Comparison of ENCODE assay signal across 16 mouse cellular contexts in the genomic region with DNA sequence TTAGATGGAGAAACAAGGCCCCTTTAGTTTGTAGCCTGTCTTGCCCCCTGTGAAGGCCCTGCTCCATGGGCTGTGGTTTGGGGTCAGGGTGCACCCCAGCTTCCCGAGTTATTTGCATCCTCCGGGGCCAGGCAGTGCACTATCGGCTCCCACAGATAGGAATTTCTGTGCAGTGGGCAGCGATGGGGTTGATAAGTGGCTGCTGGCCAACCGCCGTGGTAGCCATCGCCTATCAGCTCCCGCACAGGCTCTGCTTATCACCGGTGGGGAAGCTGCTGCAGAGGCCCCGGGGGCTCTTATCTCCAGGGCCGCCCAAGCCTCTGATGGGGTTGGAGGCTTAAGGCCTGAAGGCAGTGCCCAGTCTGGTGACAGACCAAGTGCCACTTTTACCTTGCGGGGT. TPM values are rescaled to one million over a fixed set of nuclear protein-coding genes. Genes with fewer than 3 reads are reported as not detected.
DNase-seq lines count a peak whose midpoint lies in the region; ATAC-seq lines count a peak whose summit lies in the region.
"Had no signal": no experiment of that assay in that cellular context is flagged by ENCODE, and none has a peak within 500 bp of the region (broad histone marks: within the 10 kb centered on the region; RNA-seq: fewer than 3 reads in every experiment).

No protein-coding gene starts in this region.

- peak overlapping the region; percentile 80 for H3K27ac ChIP-seq in heart, embryonic 12.5 days (ENCODE audit: poor library complexity, severe bottlenecking)
- H3K27ac ChIP-seq in neural tube, embryonic 12.5 days: no peak overlapping the region
- no peak overlapping the region for H3K27ac ChIP-seq in neural tube, embryonic 15.5 days (replicated peaks)
- H3K27ac ChIP-seq in liver, embryonic 11.5 days (ENCODE audit: low read depth, low read length): peak overlapping the region; percentile 97

- no peak overlapping the region for H3K4me3 ChIP-seq in heart, embryonic 12.5 days
- no peak overlapping the region for H3K4me3 ChIP-seq in neural tube, embryonic 12.5 days
- no peak overlapping the region for H3K4me3 ChIP-seq in neural tube, embryonic 15.5 days (replicated peaks)
- 0 out of 2 replicates have a peak overlapping the region, but pooled peaks have one; percentile 15 for H3K4me3 ChIP-seq in liver, embryonic 11.5 days (ENCODE audit: low read depth, low read length)

- intact Hi-C loops in heart, postnatal 10 days (cut with DNase I): no loop called here
- intact Hi-C loops in left cerebral cortex, postnatal 36 days (cut with DNase I): no loop called here

- WGBS in heart, embryonic 12.5 days: 4% methylated on average over 12 of the region's 12 CpGs
- 91% methylated on average over 12 of the region's 12 CpGs for WGBS in neural tube, embryonic 12.5 days
- WGBS in neural tube, embryonic 15.5 days: 85% methylated on average over 12 of the region's 12 CpGs
- 6% methylated on average over 12 of the region's 12 CpGs for WGBS in liver, embryonic 11.5 days

- peak; percentile 79 for ATAC-seq in heart, embryonic 12.5 days (ENCODE audit: insufficient number of reproducible peaks, low FRiP score)
- ATAC-seq in neural tube, embryonic 12.5 days (ENCODE audit: low FRiP score, low read depth): no peak
- no peak for ATAC-seq in neural tube, embryonic 15.5 days (ENCODE audit: low FRiP score)
- peak; percentile 82 for ATAC-seq in liver, embryonic 11.5 days (replicated peaks; ENCODE audit: low FRiP score)
- ATAC-seq: Patski had no signal

- peaks cover 100% of the 10 kb centered on the region for H3K4me1 ChIP-seq in heart, embryonic 12.5 days (replicated peaks)
- H3K4me1 ChIP-seq in neural tube, embryonic 12.5 days: peaks cover 14% of the 10 kb centered on the region; the same call in 1 of the 2 replicates
- H3K4me1 ChIP-seq in neural tube, embryonic 15.5 days: peaks cover 15% of the 10 kb centered on the region
- peaks cover 100% of the 10 kb centered on the region for H3K4me1 ChIP-seq in liver, embryonic 11.5 days (replicated peaks; ENCODE audit: control insufficient read depth, insufficient read depth, low read length)

- H3K9me3 ChIP-seq in heart, embryonic 12.5 days (replicated peaks): no peaks in the 10 kb centered on the region
- no peaks in the 10 kb centered on the region for H3K9me3 ChIP-seq in neural tube, embryonic 12.5 days
- no peaks in the 10 kb centered on the region for H3K9me3 ChIP-seq in neural tube, embryonic 15.5 days (replicated peaks)
- H3K9me3 ChIP-seq in liver, embryonic 11.5 days (ENCODE audit: control insufficient read depth, low read length): no peaks in the 10 kb centered on the region

- DNase-seq in heart, postnatal 10 days: no peak
- DNase-seq in liver, embryonic 11.5 days (ENCODE audit: low spot score): no peak
- peak; percentile 72 to 81 for DNase-seq in spleen, postnatal 36 days (ENCODE audit: low spot score in 2 of 2)
- no peak for DNase-seq in urinary bladder, postnatal 36 days (ENCODE audit: low spot score in 2 of 2)
- DNase-seq in left cerebral cortex, postnatal 36 days (ENCODE audit: low spot score in 2 of 2): no peak
- DNase-seq: adrenal gland, postnatal 25 days; B cell, adult 2 months; cerebellum, postnatal 25 days; kidney, postnatal 4 days; midbrain, embryonic 14.5 days had no signal

- no peaks in the 10 kb centered on the region for H3K27me3 ChIP-seq in heart, embryonic 12.5 days (replicated peaks)
- no peaks in the 10 kb centered on the region for H3K27me3 ChIP-seq in neural tube, embryonic 12.5 days (replicated peaks)
- no peaks in the 10 kb centered on the region for H3K27me3 ChIP-seq in neural tube, embryonic 15.5 days (replicated peaks)
- H3K27me3 ChIP-seq in liver, embryonic 11.5 days (replicated peaks; ENCODE audit: control insufficient read depth, insufficient read depth, low read length): no peaks in the 10 kb centered on the region
- H3K27me3 ChIP-seq: Patski had no signal

- H3K4me2 ChIP-seq in heart, embryonic 12.5 days: peak overlapping the region; percentile 32
- H3K4me2 ChIP-seq in neural tube, embryonic 12.5 days (replicated peaks): no peak overlapping the region
- H3K4me2 ChIP-seq in neural tube, embryonic 15.5 days: no peak overlapping the region
- H3K4me2 ChIP-seq in liver, embryonic 11.5 days: peak overlapping the region; percentile 52

- peaks cover 76% of the 10 kb centered on the region for H3K36me3 ChIP-seq in heart, embryonic 12.5 days
- no peaks in the 10 kb centered on the region for H3K36me3 ChIP-seq in neural tube, embryonic 12.5 days
- no peaks in the 10 kb centered on the region for H3K36me3 ChIP-seq in neural tube, embryonic 15.5 days
- peaks cover 46% of the 10 kb centered on the region for H3K36me3 ChIP-seq in liver, embryonic 11.5 days (ENCODE audit: control insufficient read depth, insufficient read depth, low read length)

- peak overlapping the region; percentile 48; the same call in 1 of the 2 replicates for H3K9ac ChIP-seq in heart, embryonic 12.5 days
- H3K9ac ChIP-seq in neural tube, embryonic 12.5 days: 0 out of 2 replicates have a peak overlapping the region, but pooled peaks have one; percentile 10
- no peak overlapping the region for H3K9ac ChIP-seq in neural tube, embryonic 15.5 days (replicated peaks)
- peak overlapping the region; percentile 62 for H3K9ac ChIP-seq in liver, embryonic 11.5 days (ENCODE audit: low read depth, low read length)

RNA-seq across cellular contexts. Expression of gene Zfpm1, which starts 27.3 kb away (rescaled TPM):
- polyA plus RNA-seq in heart, embryonic 12.5 days (2016; fragmentation: Nextera tagmentation; extraction: Ambion mirVana): 8.0 and 9.2 TPM in 2 replicates
- total RNA-seq in heart, postnatal 10 days (2021): 10 to 100 TPM; 35.3 to 38.0 TPM
- 2.2 and 2.3 TPM in 2 replicates for polyA plus RNA-seq in neural tube, embryonic 12.5 days (2016; fragmentation: Nextera tagmentation; extraction: Ambion mirVana)
- 1.00 and 1.4 TPM in 2 replicates for polyA plus RNA-seq in neural tube, embryonic 15.5 days (2015; fragmentation: Nextera tagmentation; extraction: Ambion mirVana)
- 22.7 and 26.5 TPM in 2 replicates for polyA plus RNA-seq in liver, embryonic 11.5 days (2014; fragmentation: Nextera tagmentation; extraction: Ambion mirVana)
- total RNA-seq in left cerebral cortex, postnatal 36 days (2021): 10 to 100 TPM; 33.9 to 35.3 TPM

RNA-seq across cellular contexts. Expression of gene Trhr2, which starts 51.3 kb away (rescaled TPM):
- not detected in 2 replicates for polyA plus RNA-seq in heart, embryonic 12.5 days (2016; fragmentation: Nextera tagmentation; extraction: Ambion mirVana)
- total RNA-seq in heart, postnatal 10 days (2021): not detected
- not detected in 2 replicates for polyA plus RNA-seq in neural tube, embryonic 12.5 days (2016; fragmentation: Nextera tagmentation; extraction: Ambion mirVana)
- polyA plus RNA-seq in neural tube, embryonic 15.5 days (2015; fragmentation: Nextera tagmentation; extraction: Ambion mirVana): 0.12 TPM in 1 of 2 replicates, not detected in the other
- not detected in 2 replicates for polyA plus RNA-seq in liver, embryonic 11.5 days (2014; fragmentation: Nextera tagmentation; extraction: Ambion mirVana)
- total RNA-seq in left cerebral cortex, postnatal 36 days (2021): 1 to 10 TPM; 8.0 to 9.2 TPM
- total RNA-seq: adrenal gland, postnatal 25 days; gastrocnemius, adult 8-10 months had no signal
- polyA plus RNA-seq: midbrain, embryonic 14.5 days; stomach, embryonic 16.5 days had no signal

Comparison
In these comparisons a context has a peak if more than half of its experiments do, and no peak if none do; other contexts are left out.
1. ATAC-seq: peak in heart, embryonic 12.5 days (single experiment) and liver, embryonic 11.5 days (single experiment); none in neural tube, embryonic 12.5 days (single experiment) and neural tube, embryonic 15.5 days (single experiment).
2. H3K27ac ChIP-seq: peak in heart, embryonic 12.5 days (single experiment) and liver, embryonic 11.5 days (single experiment); none in neural tube, embryonic 12.5 days (single experiment) and neural tube, embryonic 15.5 days (single experiment).
3. H3K4me2 ChIP-seq: peak in heart, embryonic 12.5 days (single experiment) and liver, embryonic 11.5 days (single experiment); none in neural tube, embryonic 12.5 days (single experiment) and neural tube, embryonic 15.5 days (single experiment).
4. DNase-seq: peak in spleen, postnatal 36 days (2 of 2); none in heart, postnatal 10 days (0 of 2), liver, embryonic 11.5 days (single experiment), urinary bladder, postnatal 36 days (0 of 2) and left cerebral cortex, postnatal 36 days (0 of 2).